Mouse (Mus musculus) gastrocnemius, postnatal 4 days (tissue): ENCODE data around the gene Gm28553. TPM values are rescaled to one million over a fixed set of nuclear protein-coding genes. Genes with fewer than 3 reads are reported as not detected.
"Not testable (repeated sequence)": the region's sequence is repeated elsewhere in the genome, so short reads cannot be mapped to it uniquely, and the experiment has no call there.

ENCODE experiments used
- DNase-seq, 2 experiments: peaks; one replicate each; pipeline ENCODE4 v3.0.0; 2021 to 2022; ENCODE audit warnings: low spot score in 2 of 2, mixed read lengths in 2 of 2
- long read RNA-seq, 2 experiments: library from polyadenylated mRNA; stranded (forward); transcript quantifications; one replicate each; pipeline ENCODE4 v2.0.0; 2021
- total RNA-seq, 2 experiments: library from RNA; stranded (reverse); gene quantifications; 2 replicates each; pipeline ENCODE4 v1.2.3; 2021

Gm28553 gene
- total RNA-seq = not detected
- long read RNA-seq, experiment 1 = 0 reads
- long read RNA-seq, experiment 2 = 0 reads

- DNase-seq = not testable (repeated sequence)
These were observed at the start of gene Gm28553 for GRCm38 (mm10) chrY:48856197-48856596. Gm28553 (plus strand) TSS chrY:48856497.
